Mouse (Mus musculus) fibroblast of lung, adult 2 months (primary cell): ENCODE results near the gene Olfr787.

ENCODE experiments used
- DNase-seq: peaks from one replicate; pipeline ENCODE4 v3.0.0-alpha.2; 2011; ENCODE audit warnings: low read depth

Gene Olfr787

GRCm38 (mm10) chr10:129461562-129461961 lies at the start of gene Olfr787:
TSS of gene Olfr787 (plus strand) at chr10:129461862.
- no peak for DNase-seq

- DNase-seq, result no peak
Measured at GRCm38 (mm10) chr10:129427006-129427405, 34.7 kb upstream of the Olfr787 start, which contains the start of gene Olfr786. TSS of gene Olfr786 (plus strand) at chr10:129427306.

- no peak for DNase-seq
Measured at GRCm38 (mm10) chr10:129470698-129471097, 9.0 kb downstream of the Olfr787 start, which contains the start of gene Olfr788. TSS of gene Olfr788 (plus strand) at chr10:129470998.

GRCm38 (mm10) chr10:129473256-129473655 lies 11.6 kb downstream of the Olfr787 start:
- DNase-seq, result no peak

- DNase-seq, result no peak
Measured at GRCm38 (mm10) chr10:129473723-129474122, 12.1 kb downstream of the Olfr787 start.

GRCm38 (mm10) chr10:129484452-129484851 lies 22.8 kb downstream of the Olfr787 start, which contains the start of gene Olfr789:
TSS of gene Olfr789 (plus strand) at chr10:129484752.
- DNase-seq, result no peak

- DNase-seq, result no peak
Measured at GRCm38 (mm10) chr10:129490101-129490500, 28.4 kb downstream of the Olfr787 start.

GRCm38 (mm10) chr10:129498192-129498591 lies 36.5 kb downstream of the Olfr787 start, which contains the start of gene Olfr790:
TSS of gene Olfr790 (plus strand) at chr10:129498492.
- DNase-seq, result no peak
